Mouse (Mus musculus) lung, embryonic 14.5 days (tissue): ENCODE measurements around the gene Gm49373. TPM values are rescaled to one million over a fixed set of nuclear protein-coding genes. Genes with fewer than 3 reads are reported as not detected.

Source experiments
- ATAC-seq: fragments of 200-750 bp; cut with Nextera tagmentation; 2 replicates; pipeline ENCODE4 v1.8.0; 2017; ENCODE audit warnings: mild to moderate bottlenecking, moderate TSS enrichment, moderate library complexity; ENCODE audit not compliant: insufficient read depth
- DNase-seq: peaks from one replicate; pipeline ENCODE4 v3.0.0-alpha.2; 2015
- H3K27ac ChIP-seq: fragments of 300-500 bp; sonication (generic); 2 replicates; pipeline ENCODE4 v1.5.1; 2014; ENCODE audit warnings: low read depth, mild to moderate bottlenecking, moderate library complexity
- H3K27me3 ChIP-seq: fragments of 300-500 bp; sonication (generic); 2 replicates; pipeline ENCODE4 v1.6.1; 2014; ENCODE audit warnings: low read length, control low read depth; ENCODE audit not compliant: insufficient read depth
- H3K36me3 ChIP-seq: fragments of 300-500 bp; sonication (generic); 2 replicates; pipeline ENCODE4 v1.6.1; 2014; ENCODE audit warnings: control low read depth; ENCODE audit not compliant: insufficient read depth
- H3K4me1 ChIP-seq: fragments of 300-500 bp; sonication (generic); 2 replicates; pipeline ENCODE4 v1.6.1; 2014; ENCODE audit warnings: antibody characterized with exemption, control low read depth; ENCODE audit not compliant: insufficient read depth
- H3K4me2 ChIP-seq: fragments of 300-500 bp; sonication (generic); 2 replicates; pipeline ENCODE4 v1.6.1; 2014; ENCODE audit warnings: mild to moderate bottlenecking
- H3K4me3 ChIP-seq: fragments of 300-500 bp; sonication (generic); 2 replicates; pipeline ENCODE4 v1.5.1; 2014; ENCODE audit warnings: low read depth, low read length
- H3K9ac ChIP-seq: fragments of 300-500 bp; sonication (generic); 2 replicates; pipeline ENCODE4 v1.6.1; 2014
- H3K9me3 ChIP-seq: fragments of 300-500 bp; sonication (generic); 2 replicates; pipeline ENCODE4 v1.6.1; 2016; ENCODE audit warnings: low read depth, low read length, control low read depth
- CTCF ChIP-seq: IDR thresholded peaks from 2 replicates; pipeline ENCODE4 v1.5.1; 2016; ENCODE audit warnings: antibody characterized with exemption, low read depth
- WGBS: fragments of 180-500 bp; shearing (Covaris S2); extraction: QIAGEN DNeasy Blood & Tissue Kit; methylation state at CpG from one replicate; pipeline ENCODE4 v1.1.7; 2014; 5-methylcytosine and 5-hydroxymethylcytosine counted together
- polyA plus RNA-seq: library from polyadenylated mRNA; unstranded; fragments of >200 nt; fragmentation: Nextera tagmentation; extraction: Ambion mirVana; gene quantifications from 2 replicates; pipeline ENCODE4 v1.2.1, GENCODE M21; 2014

Gm49373 gene
- polyA plus RNA-seq, result 0.22 and 0.78 TPM in 2 replicates

- H3K9ac ChIP-seq, result peak within 1 kb of the TSS; percentile 85
- H3K27ac ChIP-seq, result peak within 1 kb of the TSS; percentile 75
- ATAC-seq, result peak; percentile 93
- WGBS, result 2% methylated on average over 58 of the region's 58 CpGs
- peak; percentile 96 for DNase-seq
- no peaks in the 10 kb centered on the region for H3K9me3 ChIP-seq
- H3K27me3 ChIP-seq, result no peaks in the 10 kb centered on the region
- TF ChIP-seq CTCF, result no peak
- peak within 1 kb of the TSS; percentile 73 for H3K4me2 ChIP-seq
- H3K4me3 ChIP-seq, result peak within 1 kb of the TSS; percentile 91
- H3K36me3 ChIP-seq, result peaks cover 56% of the 10 kb centered on the region
- no peaks in the 10 kb centered on the region for H3K4me1 ChIP-seq
Observed at GRCm38 (mm10) chr9:21073044-21073840, at the start of gene Gm49373, which contains the start of gene Fdx1l. Gene Gm49373, minus strand, starts transcription at chr9:21073096. Gene Fdx1l, minus strand, starts transcription at chr9:21073614.

DNA sequence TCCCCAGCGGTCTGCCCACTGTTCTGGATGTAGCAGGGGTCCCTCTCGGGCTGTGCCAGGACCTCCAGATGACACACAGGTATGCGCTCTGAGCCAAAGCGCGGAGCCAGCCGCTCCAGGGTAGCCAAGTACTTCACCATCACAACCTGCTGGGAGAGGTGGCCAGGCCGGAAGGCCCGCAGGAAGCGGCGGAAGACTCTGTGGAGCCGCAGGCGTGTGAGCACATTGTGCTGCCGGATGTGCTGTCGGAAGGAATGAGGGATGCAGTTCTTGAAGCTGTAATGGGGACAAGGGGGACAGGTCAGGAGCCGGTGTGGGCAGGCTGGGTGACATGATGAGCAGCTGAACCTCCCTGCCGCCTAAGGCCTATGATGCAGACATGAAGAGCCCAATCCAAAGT is 48.6 kb upstream of the Gm49373 start:
- H3K4me2 ChIP-seq, result no peak overlapping the region
- no peak overlapping the region for H3K9ac ChIP-seq
- H3K4me1 ChIP-seq, result no peaks in the 10 kb centered on the region
- no peaks in the 10 kb centered on the region for H3K9me3 ChIP-seq
- H3K27me3 ChIP-seq, result no peaks in the 10 kb centered on the region
- DNase-seq, result no peak
- ATAC-seq, result no peak
- no peak overlapping the region for H3K4me3 ChIP-seq
- H3K36me3 ChIP-seq, result peaks cover 30% of the 10 kb centered on the region; the same call in 1 of the 2 replicates
- 78% methylated on average over 16 of the region's 16 CpGs for WGBS
- TF ChIP-seq CTCF, result no peak
- H3K27ac ChIP-seq, result no peak overlapping the region

- no peak for DNase-seq
- no peak for TF ChIP-seq CTCF
- Histone ChIP-seq H3K36me3 (0 out of 2 replicates have a peak, but pooled peaks cover 10% of the 10 kb centered on the region), H3K27me3 (no peaks in the 10 kb centered on the region), H3K4me2 (no peak overlapping the region), H3K27ac (no peak overlapping the region), H3K4me3 (no peak overlapping the region), H3K9me3 (no peaks in the 10 kb centered on the region), H3K9ac (no peak overlapping the region), H3K4me1 (no peaks in the 10 kb centered on the region)
- ATAC-seq, result no peak
- WGBS, result 63% methylated on average over 6 of the region's 6 CpGs
Observed at GRCm38 (mm10) chr9:21117073-21117472, 44.2 kb upstream of the Gm49373 start.

DNA sequence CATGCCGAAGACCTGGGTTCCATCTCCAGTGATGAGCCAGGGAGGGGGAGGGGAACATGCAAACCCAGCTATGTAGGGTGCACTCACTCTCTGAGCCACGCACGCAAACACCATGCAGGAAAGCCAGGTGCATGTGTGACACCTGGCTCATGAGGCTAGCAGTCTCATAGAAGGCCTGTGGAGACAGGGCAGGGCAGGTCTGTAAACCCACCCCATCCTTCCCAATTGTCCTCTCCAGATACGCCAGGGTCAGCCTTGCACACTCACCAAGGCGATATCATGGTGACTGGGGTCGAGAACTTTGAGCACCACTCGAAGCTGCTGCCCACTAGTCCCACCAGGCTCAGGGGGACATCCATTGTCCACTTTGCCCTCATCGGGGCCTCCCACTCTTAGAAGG is 42.2 kb upstream of the Gm49373 start:
- Histone ChIP-seq H3K4me2 (no peak overlapping the region), H3K9me3 (no peaks in the 10 kb centered on the region), H3K4me3 (no peak overlapping the region), H3K36me3 (no peaks in the 10 kb centered on the region), H3K27ac (no peak overlapping the region), H3K9ac (no peak overlapping the region), H3K27me3 (no peaks in the 10 kb centered on the region), H3K4me1 (no peaks in the 10 kb centered on the region)
- TF ChIP-seq CTCF, result no peak
- WGBS, result 84% methylated on average over 8 of the region's 8 CpGs
- ATAC-seq (no peak), DNase-seq (no peak)

- H3K9ac ChIP-seq, result no peak overlapping the region
- no peak for ATAC-seq
- H3K4me3 ChIP-seq, result no peak overlapping the region
- H3K9me3 ChIP-seq, result no peaks in the 10 kb centered on the region
- no peak for DNase-seq
- no peaks in the 10 kb centered on the region for H3K27me3 ChIP-seq
- no peak overlapping the region for H3K4me2 ChIP-seq
- H3K4me1 ChIP-seq, result no peaks in the 10 kb centered on the region
- WGBS, result 83% methylated on average over 7 of the region's 7 CpGs
- no peak overlapping the region for H3K27ac ChIP-seq
- TF ChIP-seq CTCF, result no peak
- H3K36me3 ChIP-seq, result no peaks in the 10 kb centered on the region
Observed at GRCm38 (mm10) chr9:21114190-21114589, 41.3 kb upstream of the Gm49373 start.

DNA sequence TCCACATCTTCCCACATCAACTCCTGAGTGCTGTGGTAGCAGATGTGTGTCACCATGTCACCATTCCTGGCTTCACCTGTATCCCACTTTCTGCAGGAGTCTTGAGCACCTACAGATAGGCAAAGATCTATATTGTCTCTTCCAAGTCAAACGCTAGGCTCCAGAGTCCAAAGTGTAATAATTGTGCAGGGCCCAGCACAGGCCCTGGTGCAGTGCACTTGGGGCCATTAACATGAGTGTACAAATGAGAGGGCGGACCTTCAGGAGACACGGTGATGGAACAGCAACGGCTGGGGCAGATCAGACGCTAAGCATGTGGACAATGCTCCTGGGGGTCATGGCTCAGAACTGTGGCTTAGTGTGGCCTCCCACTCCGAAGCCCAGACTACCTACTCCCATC is 40.9 kb upstream of the Gm49373 start:
- no peak for DNase-seq
- no peak for ATAC-seq
- H3K4me1 ChIP-seq, result no peaks in the 10 kb centered on the region
- H3K4me2 ChIP-seq, result no peak overlapping the region
- no peak overlapping the region for H3K27ac ChIP-seq
- no peaks in the 10 kb centered on the region for H3K27me3 ChIP-seq
- 83% methylated on average over 6 of the region's 6 CpGs for WGBS
- no peaks in the 10 kb centered on the region for H3K36me3 ChIP-seq
- TF ChIP-seq CTCF, result no peak
- H3K4me3 ChIP-seq, result no peak overlapping the region
- H3K9me3 ChIP-seq, result no peaks in the 10 kb centered on the region
- no peak overlapping the region for H3K9ac ChIP-seq

DNA sequence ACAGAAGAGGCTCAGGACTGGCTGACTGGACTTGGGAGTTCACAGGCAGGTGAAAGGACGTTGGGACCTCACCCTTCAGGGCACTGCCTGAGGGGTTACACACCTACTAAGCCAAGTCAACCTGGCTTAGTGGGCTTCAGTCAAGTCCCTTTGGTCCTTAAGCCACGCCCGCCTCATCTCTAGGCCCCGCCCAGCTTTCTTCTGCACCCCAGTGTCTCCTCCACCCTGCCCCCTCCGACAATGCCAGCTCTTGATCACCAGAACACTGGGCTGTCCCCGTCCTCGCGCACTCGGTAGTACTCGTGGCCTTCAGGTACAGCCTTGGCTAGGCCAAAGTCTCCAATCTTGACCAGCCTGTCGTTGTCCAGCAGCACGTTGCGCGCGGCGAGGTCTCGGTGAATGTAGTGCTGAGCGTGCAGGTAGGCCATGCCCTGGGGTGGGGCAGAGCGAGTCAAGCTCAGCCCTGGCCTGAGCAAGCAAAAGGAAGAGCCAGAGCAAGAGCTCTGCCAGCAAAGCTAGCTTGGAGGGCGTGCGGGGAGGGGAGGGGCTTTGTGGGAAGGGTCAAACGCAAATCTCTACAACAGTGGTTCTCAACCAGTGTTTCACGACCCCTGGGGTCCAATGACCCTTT is 34.8 kb upstream of the Gm49373 start:
- no peak for DNase-seq

More for the DNA sequence above, 34.8 kb upstream of the Gm49373 start:
- no peaks in the 10 kb centered on the region for H3K36me3 ChIP-seq
- H3K27ac ChIP-seq, result no peak overlapping the region
- no peaks in the 10 kb centered on the region for H3K9me3 ChIP-seq
- 44% methylated on average over 23 of the region's 23 CpGs for WGBS
- no peak for TF ChIP-seq CTCF
- ATAC-seq, result no peak
- no peaks in the 10 kb centered on the region for H3K27me3 ChIP-seq
- H3K4me3 ChIP-seq, result no peak overlapping the region
- no peaks in the 10 kb centered on the region for H3K4me1 ChIP-seq
- no peak overlapping the region for H3K9ac ChIP-seq
- no peak overlapping the region for H3K4me2 ChIP-seq
